Mouse (Mus musculus): ENCODE data around the gene Ttc21a. TPM values are rescaled to one million over a fixed set of nuclear protein-coding genes. Genes with fewer than 3 reads are reported as not detected.
"Not testable (repeated sequence)": the region's sequence is repeated elsewhere in the genome, so short reads cannot be mapped to it uniquely, and the experiment has no call there.

Gene Ttc21a
- polyA plus RNA-seq, 1 experiment from 2014 or later: 0.04 TPM

DNA sequence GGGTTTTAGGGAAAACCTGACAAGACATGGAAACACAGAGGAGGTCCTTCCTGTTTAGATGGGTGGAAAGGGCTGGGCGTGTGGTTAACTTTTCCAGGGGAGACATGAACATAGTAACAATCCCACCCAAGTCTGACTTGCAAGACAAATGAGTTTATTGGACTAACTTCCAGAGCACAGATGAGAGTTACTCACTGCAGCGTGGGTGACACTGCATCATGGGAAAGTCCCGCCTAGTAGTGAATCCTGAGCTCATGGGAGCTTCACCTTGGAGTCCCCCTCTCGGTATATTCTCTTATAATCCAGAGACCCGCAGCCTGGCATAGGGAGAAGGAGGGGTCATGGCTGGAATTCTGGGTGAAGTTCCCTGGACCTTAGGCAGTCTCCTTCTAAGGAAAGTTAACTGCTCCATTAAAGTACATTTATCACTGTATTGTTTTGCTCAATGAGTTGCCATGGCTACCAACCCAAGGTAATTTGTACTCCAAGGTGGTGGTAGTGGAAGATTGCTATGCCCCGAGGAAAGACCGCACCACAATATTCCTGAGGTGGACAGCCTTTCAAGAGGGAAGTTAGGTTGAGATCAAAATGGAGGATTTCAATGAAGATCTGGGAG is 71.9 kb downstream of the Ttc21a start:
- DNase-seq (ENCODE audit: low spot score): no peak
- no peak overlapping the region for H3K4me3 ChIP-seq (ENCODE audit: low read depth, low read length)
- no peak overlapping the region for H3K4me2 ChIP-seq (replicated peaks; ENCODE audit: low read depth)
- TF ChIP-seq EP300 (optimal IDR thresholded peaks at IDR 0.05) (no peak), CTCF (IDR thresholded peaks at IDR 0.05; ENCODE audit: low read depth) (no peak)
- no peaks in the 10 kb centered on the region for H3K36me3 ChIP-seq (ENCODE audit: control insufficient read depth, insufficient read depth, low read length)
- ATAC-seq (ENCODE audit: low FRiP score, low TSS enrichment): no peak
- no peak overlapping the region for H3K27ac ChIP-seq (replicated peaks)
- H3K9ac ChIP-seq (ENCODE audit: low read length): no peak overlapping the region
- no peaks in the 10 kb centered on the region for H3K4me1 ChIP-seq (replicated peaks; ENCODE audit: control insufficient read depth, insufficient read depth)
- H3K27me3 ChIP-seq (ENCODE audit: control insufficient read depth, insufficient read depth, low read length): no peaks in the 10 kb centered on the region
- H3K9me3 ChIP-seq (ENCODE audit: control insufficient read depth, low read length): no peaks in the 10 kb centered on the region
- WGBS: 63% methylated on average over 7 of the region's 7 CpGs

DNA sequence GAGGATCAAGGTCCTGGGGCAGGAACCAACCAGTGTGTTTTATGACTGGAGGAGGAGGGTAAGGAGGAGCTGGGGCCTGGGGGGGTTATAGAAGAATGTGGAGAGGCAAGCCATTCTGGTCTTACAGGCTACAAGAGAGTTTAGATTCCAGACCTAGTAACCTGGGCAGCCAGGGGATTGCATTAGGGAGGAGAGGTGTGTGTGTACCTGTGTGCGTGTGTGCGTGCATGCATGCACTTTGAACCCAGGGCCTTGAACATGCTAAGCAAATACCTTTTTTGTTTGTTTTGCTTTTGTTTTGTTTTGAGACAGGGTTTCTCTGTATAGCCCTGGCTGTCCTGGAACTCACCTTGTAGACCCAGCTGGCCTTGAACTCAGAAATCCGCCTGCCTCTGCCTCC is 72.5 kb downstream of the Ttc21a start:
- ATAC-seq (ENCODE audit: low FRiP score, low TSS enrichment) (no peak), DNase-seq (ENCODE audit: low spot score) (no peak)
- H3K27ac ChIP-seq (replicated peaks): no peak overlapping the region
- no peak overlapping the region for H3K4me3 ChIP-seq (ENCODE audit: low read depth, low read length)
- WGBS: 85% methylated on average over 3 of the region's 3 CpGs
- no peaks in the 10 kb centered on the region for H3K36me3 ChIP-seq (ENCODE audit: control insufficient read depth, insufficient read depth, low read length)
- no peak overlapping the region for H3K9ac ChIP-seq (ENCODE audit: low read length)
- H3K9me3 ChIP-seq (ENCODE audit: control insufficient read depth, low read length): no peaks in the 10 kb centered on the region
- TF ChIP-seq CTCF (IDR thresholded peaks at IDR 0.05; ENCODE audit: low read depth) (no peak), EP300 (optimal IDR thresholded peaks at IDR 0.05) (no peak)
- H3K27me3 ChIP-seq (ENCODE audit: control insufficient read depth, insufficient read depth, low read length): no peaks in the 10 kb centered on the region
- H3K4me2 ChIP-seq (replicated peaks; ENCODE audit: low read depth): no peak overlapping the region
- H3K4me1 ChIP-seq (replicated peaks; ENCODE audit: control insufficient read depth, insufficient read depth): no peaks in the 10 kb centered on the region

DNA sequence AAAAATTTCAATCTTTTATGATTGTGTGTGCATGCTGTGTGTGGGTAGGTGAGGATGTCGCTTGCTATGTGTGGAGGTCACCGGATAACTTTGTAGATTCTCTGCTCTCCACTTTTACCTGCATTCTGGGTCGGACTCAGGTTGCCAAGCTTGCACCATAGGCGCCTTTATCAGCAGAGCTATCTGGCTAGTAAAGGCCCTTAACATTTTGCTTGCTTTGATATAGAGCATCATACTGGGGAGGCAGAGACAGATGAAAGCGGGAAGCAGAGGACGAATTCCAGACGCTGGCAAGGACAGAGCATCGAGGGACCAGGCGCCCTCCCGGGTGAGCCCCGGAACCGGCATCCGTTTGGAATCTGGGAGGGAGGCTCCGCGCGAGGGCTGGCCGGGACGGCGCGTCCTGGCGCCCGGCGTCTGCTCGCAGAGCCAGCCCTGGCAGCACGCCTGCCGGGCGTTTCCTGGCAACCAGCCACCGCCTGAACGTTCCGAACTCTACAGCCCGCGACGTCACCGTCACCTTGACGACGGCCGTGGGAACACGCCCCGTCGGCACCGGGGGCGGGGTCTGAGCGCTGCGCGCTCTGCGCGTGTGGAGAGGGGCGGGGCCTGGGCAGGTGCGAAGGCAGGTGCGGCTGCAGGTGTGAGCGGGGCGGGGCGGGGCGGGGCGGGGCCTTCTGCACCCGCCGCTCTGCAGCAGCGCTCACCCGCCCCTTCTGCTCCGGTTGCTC is 73.5 kb downstream of the Ttc21a start:
- H3K4me3 ChIP-seq (ENCODE audit: low read depth, low read length): peak overlapping the region; percentile 36
- ATAC-seq (ENCODE audit: low FRiP score, low TSS enrichment) (peak; percentile 93), DNase-seq (ENCODE audit: low spot score) (peak; percentile 100)
- no peaks in the 10 kb centered on the region for H3K9me3 ChIP-seq (ENCODE audit: control insufficient read depth, low read length)
- no peaks in the 10 kb centered on the region for H3K36me3 ChIP-seq (ENCODE audit: control insufficient read depth, insufficient read depth, low read length)
- H3K27me3 ChIP-seq (ENCODE audit: control insufficient read depth, insufficient read depth, low read length): no peaks in the 10 kb centered on the region
- 2% methylated on average over 47 of the region's 60 CpGs for WGBS
- TF ChIP-seq CTCF (IDR thresholded peaks at IDR 0.05; ENCODE audit: low read depth) (no peak), EP300 (optimal IDR thresholded peaks at IDR 0.05) (peak; percentile 77)
- H3K9ac ChIP-seq (ENCODE audit: low read length): peak overlapping the region; percentile 47; the same call in 1 of the 2 replicates
- peak overlapping the region; percentile 68 for H3K4me2 ChIP-seq (replicated peaks; ENCODE audit: low read depth)
- peak overlapping the region; percentile 89 for H3K27ac ChIP-seq (replicated peaks)
- H3K4me1 ChIP-seq (replicated peaks; ENCODE audit: control insufficient read depth, insufficient read depth): no peaks in the 10 kb centered on the region

DNA sequence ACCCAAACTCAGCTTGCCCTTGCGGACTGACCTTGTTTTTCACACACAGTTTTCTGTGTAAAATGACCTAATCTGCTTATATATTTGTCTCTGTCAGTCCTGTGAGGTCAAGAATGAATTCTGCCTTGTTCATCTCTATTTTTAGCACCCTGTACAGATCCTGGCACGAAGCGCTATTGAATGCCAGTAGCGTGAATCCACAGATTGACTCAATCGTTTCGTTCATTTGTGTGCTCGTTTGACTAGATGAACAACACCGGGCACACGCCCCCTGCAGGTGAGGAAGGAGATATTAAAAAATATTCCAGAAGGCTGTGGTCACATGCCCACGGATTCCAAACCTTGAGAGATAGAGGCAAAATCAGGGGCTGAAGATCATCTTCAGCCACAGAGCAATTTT is 74.1 kb downstream of the Ttc21a start:
- peak overlapping the region; percentile 89 for H3K27ac ChIP-seq (replicated peaks)
- peak; percentile 2 for TF ChIP-seq EP300 (optimal IDR thresholded peaks at IDR 0.05)
- TF ChIP-seq CTCF (IDR thresholded peaks at IDR 0.05; ENCODE audit: low read depth): peak; percentile 84
- H3K36me3 ChIP-seq (ENCODE audit: control insufficient read depth, insufficient read depth, low read length): no peaks in the 10 kb centered on the region
- no peaks in the 10 kb centered on the region for H3K4me1 ChIP-seq (replicated peaks; ENCODE audit: control insufficient read depth, insufficient read depth)
- WGBS: under 1% methylated on average over 10 of the region's 10 CpGs
- peak overlapping the region; percentile 68 for H3K4me2 ChIP-seq (replicated peaks; ENCODE audit: low read depth)
- H3K4me3 ChIP-seq (ENCODE audit: low read depth, low read length): peak overlapping the region; percentile 36
- H3K27me3 ChIP-seq (ENCODE audit: control insufficient read depth, insufficient read depth, low read length): no peaks in the 10 kb centered on the region
- no peaks in the 10 kb centered on the region for H3K9me3 ChIP-seq (ENCODE audit: control insufficient read depth, low read length)
- H3K9ac ChIP-seq (ENCODE audit: low read length): 0 out of 2 replicates have a peak overlapping the region, but pooled peaks have one; percentile 41
- ATAC-seq (ENCODE audit: low FRiP score, low TSS enrichment) (peak; percentile 77), DNase-seq (ENCODE audit: low spot score) (peak; percentile 73)

DNA sequence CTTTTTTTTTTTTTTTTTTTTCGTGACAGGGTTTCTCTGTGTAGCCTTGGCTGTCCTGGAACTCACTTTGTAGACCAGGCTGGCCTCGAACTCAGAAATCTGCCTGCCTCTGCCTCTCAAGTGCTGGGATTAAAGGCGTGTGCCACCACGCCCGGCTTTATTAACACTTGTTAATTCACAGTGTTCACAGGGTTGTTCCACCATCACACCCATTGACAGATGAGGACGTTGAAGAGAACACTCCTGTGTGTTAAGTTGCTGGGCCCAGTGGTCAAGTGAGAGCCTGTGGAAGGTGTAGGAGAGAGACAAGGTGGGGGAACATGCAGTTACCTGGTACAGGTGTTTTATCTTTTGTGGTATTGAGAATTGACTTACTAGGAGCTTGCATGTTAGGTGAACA is 74.8 kb downstream of the Ttc21a start:
- not testable (repeated sequence) for H3K9ac ChIP-seq (ENCODE audit: low read length); H3K4me2 ChIP-seq (replicated peaks; ENCODE audit: low read depth); H3K4me1 ChIP-seq (replicated peaks; ENCODE audit: control insufficient read depth, insufficient read depth); DNase-seq (ENCODE audit: low spot score); H3K36me3 ChIP-seq (ENCODE audit: control insufficient read depth, insufficient read depth, low read length); H3K27me3 ChIP-seq (ENCODE audit: control insufficient read depth, insufficient read depth, low read length); H3K27ac ChIP-seq (replicated peaks); ATAC-seq (ENCODE audit: low FRiP score, low TSS enrichment); H3K4me3 ChIP-seq (ENCODE audit: low read depth, low read length); H3K9me3 ChIP-seq (ENCODE audit: control insufficient read depth, low read length)
- 73% methylated on average over 6 of the region's 6 CpGs for whole genome bisulfite sequencing

DNA sequence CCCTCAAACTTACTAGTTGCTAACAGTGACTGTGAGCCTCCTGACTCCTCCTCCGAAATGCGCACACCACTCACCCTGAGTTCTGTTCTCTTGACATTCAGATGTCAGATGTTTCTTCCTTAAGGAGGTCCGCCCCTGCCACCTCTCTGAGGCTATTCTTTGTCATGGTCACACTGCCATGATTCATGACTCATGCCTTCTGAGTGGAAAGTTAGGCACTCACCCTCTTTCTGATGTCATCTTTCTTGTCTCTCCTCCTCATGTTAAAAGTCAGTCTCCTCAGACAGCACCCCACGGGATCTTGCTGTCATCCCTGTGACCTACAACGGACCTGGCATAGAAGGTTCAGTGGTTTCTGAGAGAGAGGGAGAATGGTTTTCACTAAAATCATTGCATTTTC is 75.4 kb downstream of the Ttc21a start:
- Histone ChIP-seq H3K27me3 (ENCODE audit: control insufficient read depth, insufficient read depth, low read length) (no peaks in the 10 kb centered on the region), H3K9ac (ENCODE audit: low read length) (no peak overlapping the region), H3K4me1 (replicated peaks; ENCODE audit: control insufficient read depth, insufficient read depth) (no peaks in the 10 kb centered on the region), H3K36me3 (ENCODE audit: control insufficient read depth, insufficient read depth, low read length) (no peaks in the 10 kb centered on the region), H3K9me3 (ENCODE audit: control insufficient read depth, low read length) (no peaks in the 10 kb centered on the region), H3K4me3 (ENCODE audit: low read depth, low read length) (no peak overlapping the region), H3K4me2 (replicated peaks; ENCODE audit: low read depth) (no peak overlapping the region), H3K27ac (replicated peaks) (no peak overlapping the region)
- no peak for DNase-seq (ENCODE audit: low spot score)
- no peak for ATAC-seq (ENCODE audit: low FRiP score, low TSS enrichment)
- 83% methylated on average over 5 of the region's 5 CpGs for WGBS
- TF ChIP-seq CTCF (IDR thresholded peaks at IDR 0.05; ENCODE audit: low read depth) (no peak), EP300 (optimal IDR thresholded peaks at IDR 0.05) (no peak)

Measured in stomach, postnatal 0 days (tissue).